Mouse (Mus musculus) hindbrain, embryonic 14.5 days (tissue): Measurements from ENCODE around the gene Ace2. TPM values are rescaled to one million over a fixed set of nuclear protein-coding genes. Genes with fewer than 3 reads are reported as not detected.

Experiments
- ATAC-seq: fragments of 200-750 bp; cut with Nextera tagmentation; 2 replicates; pipeline ENCODE4 v1.8.0; 2017; ENCODE audit warnings: moderate number of reproducible peaks, mild to moderate bottlenecking, moderate TSS enrichment, moderate library complexity; ENCODE audit not compliant: low FRiP score
- DNase-seq: peaks from one replicate; pipeline ENCODE4 v3.0.0-alpha.2; 2015; ENCODE audit warnings: low spot score
- H3K27ac ChIP-seq: fragments of 300-500 bp; sonication (generic); 2 replicates; pipeline ENCODE4 v1.5.1; 2014; ENCODE audit warnings: mild to moderate bottlenecking, moderate library complexity
- H3K27me3 ChIP-seq: fragments of 300-500 bp; sonication (generic); 2 replicates; pipeline ENCODE4 v1.6.1; 2014; ENCODE audit warnings: mild to moderate bottlenecking, low read length, mixed read lengths; ENCODE audit not compliant: control insufficient read depth, insufficient read depth
- H3K36me3 ChIP-seq: fragments of 300-500 bp; sonication (generic); replicated peaks from 2 replicates; pipeline ENCODE4 v1.6.1; 2014; ENCODE audit not compliant: control insufficient read depth, insufficient read depth
- H3K4me1 ChIP-seq: fragments of 300-500 bp; sonication (generic); replicated peaks from 2 replicates; pipeline ENCODE4 v1.6.1; 2014; ENCODE audit warnings: antibody characterized with exemption, low read length, mixed read lengths; ENCODE audit not compliant: control insufficient read depth, insufficient read depth
- H3K4me2 ChIP-seq: fragments of 300-500 bp; sonication (generic); replicated peaks from 2 replicates; pipeline ENCODE4 v1.6.1; 2014; ENCODE audit warnings: mild to moderate bottlenecking, moderate library complexity
- H3K4me3 ChIP-seq: fragments of 300-500 bp; sonication (generic); replicated peaks from 2 replicates; pipeline ENCODE4 v1.5.1; 2014; ENCODE audit warnings: mild to moderate bottlenecking, low read length
- H3K9ac ChIP-seq: fragments of 300-500 bp; sonication (generic); 2 replicates; pipeline ENCODE4 v1.6.1; 2014
- H3K9me3 ChIP-seq: fragments of 300-500 bp; sonication (generic); 2 replicates; pipeline ENCODE4 v1.6.1; 2016; ENCODE audit warnings: low read length; ENCODE audit not compliant: control insufficient read depth
- WGBS: fragments of 180-500 bp; shearing (Covaris S2); extraction: QIAGEN DNeasy Blood & Tissue Kit; methylation state at CpG from one replicate; pipeline ENCODE4 v1.1.7; 2014; 5-methylcytosine and 5-hydroxymethylcytosine counted together
- polyA plus RNA-seq: library from polyadenylated mRNA; unstranded; fragments of >200 nt; fragmentation: Nextera tagmentation; extraction: Ambion mirVana; gene quantifications from 2 replicates; pipeline ENCODE4 v1.2.1, GENCODE M21; 2014

The Ace2 gene
- polyA plus RNA-seq: 0.36 and 0.42 TPM in 2 replicates

DNA sequence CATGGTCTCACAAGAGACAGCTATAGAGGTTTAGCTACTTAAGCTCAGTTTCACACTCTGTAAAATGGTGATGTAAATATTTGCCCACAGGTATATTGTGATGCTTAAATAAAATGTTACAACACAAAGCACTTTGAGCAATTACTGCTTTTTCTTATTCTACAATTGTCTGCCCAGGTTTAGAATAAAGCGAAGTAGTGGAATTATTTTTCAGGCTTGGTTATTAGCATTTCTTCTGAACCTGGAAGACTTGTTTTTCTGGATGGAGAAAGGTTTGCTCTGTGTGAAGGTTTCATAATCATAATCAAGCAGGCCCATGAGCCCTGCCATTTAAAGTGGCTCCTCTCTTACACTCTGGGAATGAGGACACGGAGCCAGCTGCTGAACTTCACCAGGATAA, at the start of gene Ace2:
TSS of gene Ace2 (plus strand) at position 301 of the 400 bp plus-strand sequence.
- no peaks in the 10 kb centered on the region for H3K4me1 ChIP-seq
- no peak within 1 kb of the TSS for H3K4me2 ChIP-seq
- ATAC-seq: no peak
- H3K9ac ChIP-seq: no peak within 1 kb of the TSS
- no peak for DNase-seq
- H3K27ac ChIP-seq: no peak within 1 kb of the TSS
- H3K4me3 ChIP-seq: no peak within 1 kb of the TSS
- peaks cover 1% of the 10 kb centered on the region; the same call in 1 of the 2 replicates for H3K27me3 ChIP-seq
- H3K36me3 ChIP-seq: no peaks in the 10 kb centered on the region
- no peaks in the 10 kb centered on the region for H3K9me3 ChIP-seq
- WGBS: 93% methylated on average over 2 of the region's 2 CpGs

DNA sequence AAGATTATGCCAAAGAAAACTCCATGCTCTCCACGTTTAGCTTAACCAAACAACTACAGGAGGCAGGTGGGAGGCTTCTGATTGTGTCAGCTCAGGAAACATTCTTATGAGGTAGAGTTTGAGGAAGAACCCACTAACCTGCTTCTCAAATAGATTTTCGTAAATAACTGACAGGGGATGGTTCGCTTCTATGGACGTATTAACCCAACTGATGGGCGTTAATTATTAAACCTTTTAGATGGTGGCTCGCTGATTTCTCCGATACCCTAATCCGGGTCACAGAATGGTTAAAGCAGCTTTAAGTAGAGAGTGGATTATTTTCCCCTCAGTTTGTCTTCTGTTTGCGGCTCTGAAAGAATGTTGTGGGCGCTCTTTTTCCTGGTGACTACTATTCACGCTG, 49.2 kb upstream of the Ace2 start:
- Histone ChIP-seq H3K27me3 (peaks cover 12% of the 10 kb centered on the region; the same call in 1 of the 2 replicates), H3K36me3 (no peaks in the 10 kb centered on the region), H3K9ac (no peak overlapping the region), H3K4me2 (no peak overlapping the region), H3K9me3 (no peaks in the 10 kb centered on the region), H3K4me1 (no peaks in the 10 kb centered on the region), H3K27ac (no peak overlapping the region), H3K4me3 (no peak overlapping the region)
- DNase-seq (no peak), ATAC-seq (no peak)
- 72% methylated on average over 11 of the region's 11 CpGs for WGBS

DNA sequence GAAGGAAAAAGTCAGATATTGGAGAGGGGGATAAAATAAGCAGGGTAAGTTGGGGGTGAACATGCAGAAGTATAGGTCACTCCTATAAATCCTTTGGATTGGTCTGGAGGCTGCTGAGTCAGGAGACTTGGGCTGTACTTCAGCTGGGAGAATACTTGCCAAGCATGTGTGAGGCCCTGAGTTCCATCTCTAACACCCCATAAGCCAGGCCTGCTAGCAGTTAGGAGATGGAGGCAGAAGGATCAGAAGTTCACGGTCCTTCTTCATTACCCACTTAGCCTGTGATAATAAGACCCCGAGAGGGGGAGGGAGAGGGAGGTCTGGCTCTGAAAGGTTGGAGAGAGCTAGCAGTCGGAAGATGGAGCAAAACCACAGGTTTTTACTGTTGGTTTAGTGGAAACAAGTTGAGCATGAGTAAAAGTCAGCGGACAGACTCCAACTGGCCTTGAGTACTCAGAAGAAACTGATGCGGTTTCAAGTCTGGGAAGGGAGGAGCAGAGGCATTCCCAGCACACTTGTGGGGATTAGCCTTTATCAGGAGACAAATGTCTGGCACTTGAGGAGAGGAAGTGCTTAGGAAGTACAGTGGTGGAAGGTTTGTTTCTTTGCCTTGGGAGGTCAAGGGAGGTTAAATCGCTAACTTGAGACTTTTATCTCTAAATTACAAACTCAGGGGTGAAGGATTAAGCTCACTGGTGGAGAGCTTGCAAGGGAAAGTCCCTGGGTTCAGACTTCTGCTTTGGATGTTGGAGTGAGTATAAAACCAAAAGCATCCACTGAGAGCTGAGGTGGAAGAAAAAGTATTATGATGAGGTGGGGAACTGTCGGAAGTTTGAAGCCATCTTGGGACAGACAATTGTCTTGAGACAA, 46.6 kb upstream of the Ace2 start:
- H3K27me3 ChIP-seq: peaks cover 14% of the 10 kb centered on the region; the same call in 1 of the 2 replicates
- WGBS: 70% methylated on average over 7 of the region's 7 CpGs
- H3K4me3 ChIP-seq: no peak overlapping the region
- no peaks in the 10 kb centered on the region for H3K4me1 ChIP-seq
- no peak overlapping the region for H3K27ac ChIP-seq
- H3K9ac ChIP-seq: no peak overlapping the region
- ATAC-seq (no peak), DNase-seq (no peak)
- no peak overlapping the region for H3K4me2 ChIP-seq
- no peaks in the 10 kb centered on the region for H3K9me3 ChIP-seq
- no peaks in the 10 kb centered on the region for H3K36me3 ChIP-seq

DNA sequence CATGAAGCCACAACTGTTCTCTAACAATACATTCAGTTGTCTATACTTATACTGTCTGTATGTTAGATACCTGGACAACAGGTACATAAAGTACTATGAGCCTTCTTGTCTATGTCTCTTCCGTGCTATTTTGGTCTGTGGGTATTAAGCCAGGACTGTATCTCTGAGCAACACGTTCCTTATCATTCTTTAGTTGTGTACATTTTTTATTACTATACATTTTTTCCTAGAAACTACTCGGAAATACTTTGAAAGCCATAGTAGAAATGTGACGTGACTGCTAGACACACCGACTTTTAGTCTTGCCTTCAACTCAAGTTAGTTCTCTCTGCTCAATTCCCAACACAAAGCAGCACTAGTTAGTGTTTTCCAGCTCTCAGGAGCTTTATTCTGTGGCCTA, 45.7 kb upstream of the Ace2 start:
- peaks cover 16% of the 10 kb centered on the region; the same call in 1 of the 2 replicates for H3K27me3 ChIP-seq
- H3K4me1 ChIP-seq: no peaks in the 10 kb centered on the region
- H3K9ac ChIP-seq: no peak overlapping the region
- no peak for DNase-seq
- H3K36me3 ChIP-seq: no peaks in the 10 kb centered on the region
- H3K9me3 ChIP-seq: no peaks in the 10 kb centered on the region
- no peak overlapping the region for H3K27ac ChIP-seq
- H3K4me3 ChIP-seq: no peak overlapping the region
- H3K4me2 ChIP-seq: no peak overlapping the region
- 90% methylated on average over 5 of the region's 5 CpGs for WGBS
- ATAC-seq: no peak

DNA sequence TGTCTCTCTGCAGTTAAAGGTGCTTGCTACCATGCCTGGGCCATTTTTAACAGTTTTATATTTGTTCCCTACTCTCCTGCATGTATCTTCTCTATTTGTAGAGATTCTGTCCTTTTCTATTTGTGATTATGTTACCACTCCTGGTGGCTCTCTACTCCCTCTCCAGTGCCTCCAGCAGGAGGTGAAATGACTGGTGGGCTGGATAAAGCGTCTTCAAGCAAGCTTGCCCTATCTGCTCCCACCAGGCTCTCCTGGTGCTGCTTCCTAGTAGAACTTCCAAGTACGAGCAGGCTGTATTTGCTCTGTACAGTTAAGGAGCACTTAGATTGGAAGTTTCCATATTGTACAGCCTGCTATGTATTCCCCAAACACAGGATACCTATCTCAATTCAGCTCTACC, 43.3 kb upstream of the Ace2 start:
- H3K36me3 ChIP-seq: no peaks in the 10 kb centered on the region
- no peak overlapping the region for H3K4me3 ChIP-seq
- H3K9ac ChIP-seq: no peak overlapping the region
- H3K4me1 ChIP-seq: no peaks in the 10 kb centered on the region
- no peak overlapping the region for H3K27ac ChIP-seq
- H3K27me3 ChIP-seq: peaks cover 16% of the 10 kb centered on the region; the same call in 1 of the 2 replicates
- no peaks in the 10 kb centered on the region for H3K9me3 ChIP-seq
- H3K4me2 ChIP-seq: no peak overlapping the region
- 86% methylated on average over 2 of the region's 2 CpGs for WGBS
- DNase-seq (no peak), ATAC-seq (no peak)

DNA sequence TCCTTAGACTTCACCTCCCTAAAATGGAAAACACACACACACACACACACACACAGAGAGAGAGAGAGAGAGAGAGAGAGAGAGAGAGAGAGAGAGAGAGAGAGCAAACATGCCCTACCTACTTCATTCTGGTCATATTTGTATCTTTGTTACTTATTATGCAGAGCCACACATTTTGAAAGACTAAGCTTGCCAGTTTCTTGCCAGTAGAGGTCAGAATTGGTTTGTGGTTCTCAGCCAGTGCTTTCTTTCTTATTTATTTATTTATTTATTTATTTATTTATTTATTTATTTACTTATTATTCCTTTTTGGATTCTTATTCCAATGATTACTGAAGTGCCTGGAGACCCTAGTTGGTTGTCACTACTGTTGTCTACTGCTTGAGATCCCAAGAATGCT, 37.6 kb upstream of the Ace2 start:
- DNase-seq (peak; percentile 32), ATAC-seq (no peak)
- Histone ChIP-seq H3K27me3 (peaks cover 9% of the 10 kb centered on the region; the same call in 1 of the 2 replicates), H3K9me3 (no peaks in the 10 kb centered on the region), H3K27ac (no peak overlapping the region), H3K4me2 (no peak overlapping the region), H3K9ac (no peak overlapping the region), H3K4me3 (no peak overlapping the region), H3K4me1 (0 out of 2 replicates have a peak, but pooled peaks cover 3% of the 10 kb centered on the region), H3K36me3 (no peaks in the 10 kb centered on the region)

DNA sequence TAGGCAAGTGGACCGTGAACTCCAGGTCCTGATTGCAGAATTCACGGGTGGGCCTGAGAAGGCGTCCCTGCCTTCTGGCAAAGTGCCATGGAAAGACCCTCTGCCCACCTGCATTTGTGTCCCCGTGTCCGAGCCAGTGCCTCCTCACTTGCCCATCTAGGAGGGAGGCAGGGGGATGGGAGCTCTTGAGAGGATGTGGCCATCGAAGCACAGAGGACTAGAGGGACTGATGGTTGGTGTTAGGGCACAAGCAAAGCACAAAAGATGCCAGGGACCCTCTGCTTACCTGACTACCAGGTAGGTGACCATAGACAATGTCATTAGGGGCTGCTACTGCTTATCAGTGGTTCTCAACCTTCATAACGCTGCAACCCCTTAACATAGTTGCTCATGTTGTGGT, 36.9 kb upstream of the Ace2 start:
- no peak for ATAC-seq
- no peak overlapping the region for H3K4me2 ChIP-seq
- H3K27me3 ChIP-seq: peaks cover 9% of the 10 kb centered on the region; the same call in 1 of the 2 replicates
- 86% methylated on average over 7 of the region's 7 CpGs for WGBS
- no peak overlapping the region for H3K4me3 ChIP-seq
- H3K4me1 ChIP-seq: 0 out of 2 replicates have a peak, but pooled peaks cover 3% of the 10 kb centered on the region
- no peak overlapping the region for H3K27ac ChIP-seq
- no peaks in the 10 kb centered on the region for H3K9me3 ChIP-seq
- DNase-seq: no peak
- no peak overlapping the region for H3K9ac ChIP-seq
- H3K36me3 ChIP-seq: no peaks in the 10 kb centered on the region

DNA sequence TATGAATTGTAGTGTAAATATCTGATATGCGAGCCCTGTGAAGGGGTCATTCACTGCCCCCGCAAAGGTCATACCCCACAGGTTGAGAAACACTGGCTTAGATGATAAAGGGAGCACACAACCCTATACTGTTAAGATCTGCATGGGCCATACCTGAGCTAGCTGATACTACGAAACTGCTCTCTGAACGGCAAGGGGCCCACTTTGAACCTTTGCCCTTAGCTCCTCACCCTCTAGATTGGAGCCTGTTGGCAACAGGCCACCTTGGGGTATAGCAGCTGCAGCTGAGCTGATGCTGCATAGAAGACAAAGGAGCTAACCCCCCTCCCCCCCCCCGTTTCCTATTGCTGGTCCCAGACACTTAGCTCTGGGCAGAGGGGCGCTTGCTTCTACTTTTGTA, 36.5 kb upstream of the Ace2 start:
- no peaks in the 10 kb centered on the region for H3K36me3 ChIP-seq
- DNase-seq (no peak), ATAC-seq (no peak)
- 67% methylated on average over 5 of the region's 6 CpGs for WGBS
- no peak overlapping the region for H3K27ac ChIP-seq
- no peak overlapping the region for H3K9ac ChIP-seq
- 0 out of 2 replicates have a peak, but pooled peaks cover 3% of the 10 kb centered on the region for H3K4me1 ChIP-seq
- peaks cover 5% of the 10 kb centered on the region; the same call in 1 of the 2 replicates for H3K27me3 ChIP-seq
- no peaks in the 10 kb centered on the region for H3K9me3 ChIP-seq
- no peak overlapping the region for H3K4me3 ChIP-seq
- H3K4me2 ChIP-seq: no peak overlapping the region

DNA sequence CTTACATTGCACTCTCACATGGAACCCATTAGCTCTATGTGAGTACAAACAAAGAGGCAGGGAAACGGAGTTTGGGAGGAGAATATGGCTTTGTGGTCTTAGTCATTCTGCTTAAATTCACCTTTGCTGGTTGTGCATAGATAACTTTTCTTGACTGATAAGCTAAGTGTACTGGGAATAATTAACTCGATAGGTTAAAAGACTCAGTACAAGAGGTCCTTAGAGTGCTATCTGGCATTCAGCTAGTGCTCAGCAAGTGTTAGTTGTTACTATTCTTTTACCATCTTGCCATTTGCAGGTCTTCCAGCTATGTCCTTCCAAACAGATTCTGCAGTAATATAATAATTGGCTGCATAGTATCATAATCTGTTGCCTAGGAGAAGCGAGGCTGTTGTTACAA, 28.0 kb upstream of the Ace2 start:
- ATAC-seq (no peak), DNase-seq (no peak)
- no peak overlapping the region for H3K4me3 ChIP-seq
- H3K4me2 ChIP-seq: no peak overlapping the region
- no peaks in the 10 kb centered on the region for H3K36me3 ChIP-seq
- WGBS: 85% methylated on average over 3 of the region's 3 CpGs
- no peak overlapping the region for H3K27ac ChIP-seq
- no peaks in the 10 kb centered on the region for H3K4me1 ChIP-seq
- no peak overlapping the region for H3K9ac ChIP-seq
- no peaks in the 10 kb centered on the region for H3K9me3 ChIP-seq
- no peaks in the 10 kb centered on the region for H3K27me3 ChIP-seq
